Mouse (Mus musculus) heart, postnatal 10 days (tissue): Measurements from ENCODE around the gene Mgea5. TPM values are rescaled to one million over a fixed set of nuclear protein-coding genes. Genes with fewer than 3 reads are reported as not detected.

Experiments used
- DNase-seq, 2 experiments: peaks; one replicate each; pipeline ENCODE4 v3.0.0; 2021
- intact Hi-C: fragments of 180-260 bp; cut with DNase I; formaldehyde crosslinking; loops from one replicate; pipeline ENCODE4 v1.15.1; 2025
- total RNA-seq, 2 experiments: library from RNA; stranded (reverse); gene quantifications; 2 replicates each; pipeline ENCODE4 v1.2.3; 2021

Mgea5 gene
- total RNA-seq, 2 experiments from 2014 or later: 73.6 to 77.1 TPM

- intact Hi-C loops: loop anchor here (5.0 kb wide), 1 partner anchor 60 kb away; no protein-coding TSS in a partner anchor
Observed at GRCm38 (mm10) chr19:45737208-45737845, 46.3 kb downstream of the Mgea5 start.

GRCm38 (mm10) chr19:45736855-45737207, 46.8 kb downstream of the Mgea5 start:
- DNase-seq: peak; percentile 66 to 71
- intact Hi-C loops: loop anchor here (5.0 kb wide), 1 partner anchor 60 kb away; no protein-coding TSS in a partner anchor

More at GRCm38 (mm10) chr19:45737208-45737845, 46.3 kb downstream of the Mgea5 start:
- no peak for DNase-seq

DNA sequence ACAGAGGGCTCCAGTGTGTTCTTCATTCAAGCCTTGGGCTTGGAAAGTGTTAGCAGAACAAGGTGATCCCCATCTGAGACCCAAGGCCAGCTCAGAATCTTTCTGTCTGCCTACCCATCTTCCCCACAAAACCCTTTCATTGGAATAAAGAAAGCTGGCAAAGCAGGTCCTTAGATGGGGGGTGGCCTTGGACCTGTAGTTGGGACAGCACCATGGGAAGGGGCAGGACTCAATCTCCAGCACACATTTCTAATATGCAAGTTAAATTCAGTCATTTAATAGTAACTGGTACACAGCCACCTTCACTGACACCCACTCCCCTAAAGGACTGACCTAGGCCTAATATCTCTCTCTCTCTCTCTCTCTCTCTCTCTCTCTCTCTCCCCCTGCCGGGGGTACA, 47.4 kb downstream of the Mgea5 start:
- no peak for DNase-seq
- intact Hi-C loops: loop anchor here (5.0 kb wide), 1 partner anchor 59 kb away; no protein-coding TSS in a partner anchor

- DNase-seq: no peak
- intact Hi-C loops: loop anchor here (5.0 kb wide), 1 partner anchor 57 kb away; no protein-coding TSS in a partner anchor
Observed at GRCm38 (mm10) chr19:45734762-45735161, 48.9 kb downstream of the Mgea5 start.

DNA sequence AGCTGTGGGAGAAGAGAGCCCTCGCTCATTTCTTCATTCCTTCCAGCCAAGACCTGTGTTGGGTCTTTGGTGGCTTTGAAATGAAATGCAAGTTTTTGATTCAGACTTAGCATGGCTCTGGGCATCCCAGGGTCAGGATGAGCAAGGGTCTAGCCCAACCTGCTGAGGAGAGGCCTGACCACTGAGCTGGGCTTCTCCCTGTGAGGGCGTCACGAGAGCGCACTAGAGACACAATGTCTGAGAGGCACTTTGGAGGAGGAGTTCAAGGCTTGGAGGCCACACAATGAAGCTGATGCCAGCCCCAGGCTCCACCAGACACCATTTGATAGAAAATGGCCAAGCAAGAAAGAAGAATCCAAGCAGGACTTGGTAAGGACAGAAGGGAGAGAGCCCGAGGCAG, 49.4 kb downstream of the Mgea5 start:
- no peak for DNase-seq
- intact Hi-C loops: no loop called here

- no peak for DNase-seq
- intact Hi-C loops: no loop called here
Observed at GRCm38 (mm10) chr19:45733564-45733963, 50.1 kb downstream of the Mgea5 start.

DNA sequence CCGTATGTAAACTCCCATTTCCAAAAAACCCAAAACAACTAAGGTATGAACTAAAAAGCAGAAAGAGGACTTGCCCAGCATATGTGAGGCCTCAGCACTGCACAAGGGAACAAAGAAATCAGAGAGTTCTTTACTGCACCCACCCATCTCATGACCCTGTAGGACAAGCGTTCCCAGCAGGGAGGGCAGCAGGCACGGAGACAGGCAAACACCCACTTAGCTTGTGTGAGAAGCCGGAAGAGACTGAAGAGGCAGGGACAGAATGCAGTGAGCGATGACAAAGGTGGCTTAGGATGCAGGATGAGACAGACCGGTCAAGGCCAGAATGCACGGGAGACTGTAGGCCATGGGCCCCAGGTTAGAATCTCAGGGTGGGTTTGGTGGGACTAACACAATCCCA, 52.0 kb downstream of the Mgea5 start:
- intact Hi-C loops: no loop called here
- DNase-seq: no peak

GRCm38 (mm10) chr19:45730042-45730441, 53.6 kb downstream of the Mgea5 start:
- no peak for DNase-seq
- intact Hi-C loops: no loop called here

DNA sequence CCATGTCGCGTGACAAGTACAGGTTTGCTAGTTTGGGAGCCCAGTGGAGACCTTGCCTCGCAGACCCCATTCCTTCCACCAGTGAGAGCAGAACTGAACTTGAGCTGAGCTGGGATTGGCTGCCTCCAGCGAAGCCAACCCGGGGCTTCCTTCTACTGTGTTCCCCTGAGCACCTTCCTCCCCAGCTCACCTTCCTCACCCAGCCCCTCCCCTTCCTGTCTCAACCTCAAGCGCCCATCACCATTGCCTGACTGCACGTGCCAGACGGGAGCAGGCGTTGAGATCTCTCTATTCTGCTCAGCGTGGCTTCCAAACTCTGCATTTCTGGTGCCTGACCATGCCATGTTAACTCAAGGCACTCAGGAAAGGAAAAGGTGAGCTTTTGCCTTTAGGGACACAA, 56.4 kb downstream of the Mgea5 start:
- intact Hi-C loops: no loop called here
- no peak for DNase-seq

- no peak for DNase-seq
- intact Hi-C loops: no loop called here
Observed at GRCm38 (mm10) chr19:45725677-45726277, 57.9 kb downstream of the Mgea5 start.

DNA sequence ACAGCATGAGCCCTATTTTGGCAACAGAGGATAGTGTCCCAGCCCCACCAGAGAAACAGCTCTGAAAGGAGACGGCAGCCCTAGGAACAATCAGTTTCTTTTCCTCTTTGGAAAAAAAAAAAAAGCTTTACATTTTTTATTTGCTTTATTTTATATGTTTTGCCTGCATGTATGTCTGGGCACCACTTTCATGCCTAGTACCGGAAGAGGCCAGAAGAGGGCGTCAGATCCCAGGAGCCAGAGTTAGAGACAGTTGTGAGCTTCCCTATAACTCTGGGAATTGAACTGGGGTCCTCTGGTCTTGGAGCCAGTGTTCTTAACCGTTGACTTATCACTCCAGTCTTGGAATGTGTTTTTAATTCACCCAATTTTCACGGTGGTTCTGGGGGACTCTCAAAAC, 61.4 kb downstream of the Mgea5 start:
- no peak for DNase-seq
- intact Hi-C loops: no loop called here

GRCm38 (mm10) chr19:45718286-45718685, 65.4 kb downstream of the Mgea5 start:
- DNase-seq: no peak
- intact Hi-C loops: no loop called here

GRCm38 (mm10) chr19:45717493-45718220, 66.0 kb downstream of the Mgea5 start:
- DNase-seq: peak; percentile 52 to 69
- intact Hi-C loops: no loop called here

- intact Hi-C loops: no loop called here
Observed at GRCm38 (mm10) chr19:45708704-45709103, 74.9 kb downstream of the Mgea5 start.

More at GRCm38 (mm10) chr19:45708704-45709103, 74.9 kb downstream of the Mgea5 start:
- DNase-seq: no peak

Other genes with a start within 250 kb of the Mgea5 start
- gene Poll, start 223.3 kb downstream of the Mgea5 start, total RNA-seq: 1 to 10 TPM; 7.4 to 8.9 TPM
- gene Gm17018, start 223.2 kb downstream of the Mgea5 start, total RNA-seq: 10 to 100 TPM; 15.0 to 16.5 TPM
- 10 to 100 TPM; 21.0 to 21.7 TPM for gene Fbxw4, start 123.5 kb downstream of the Mgea5 start, total RNA-seq
- not detected for gene Fgf8, start 40.9 kb downstream of the Mgea5 start, total RNA-seq
- 10 to 100 TPM; 17.7 to 19.7 TPM for gene Npm3, start 34.2 kb downstream of the Mgea5 start, total RNA-seq
- 100 to 1,000 TPM; 121 to 139 TPM for gene Kcnip2, start 32.2 kb upstream of the Mgea5 start, total RNA-seq
- gene Armh3, start 214.7 kb upstream of the Mgea5 start, total RNA-seq: 10 to 100 TPM; 16.7 to 17.2 TPM
- 1 to 10 TPM; 6.1 to 6.5 TPM for gene Hps6, start 219.7 kb upstream of the Mgea5 start, total RNA-seq